Mouse (Mus musculus): ENCODE results near the gene Poln. TPM values are rescaled to one million over a fixed set of nuclear protein-coding genes. Genes with fewer than 3 reads are reported as not detected.
A peak's percentile ranks its signal among the peaks of the same experiment; 100 is the strongest.

Gene Poln
- polyA plus RNA-seq, 1 experiment = 2.3 TPM

GRCm38 (mm10) chr5:34001401-34001800 lies 167.8 kb downstream of the Poln start:
- no peak for DNase-seq
- H3K36me3 ChIP-seq (ENCODE audit: control insufficient read depth, insufficient read depth, low read length) = no peaks in the 10 kb centered on the region
- H3K27ac ChIP-seq (ENCODE audit: control insufficient read depth, insufficient read depth, low read length) = no peak overlapping the region
- H3K27me3 ChIP-seq (ENCODE audit: control insufficient read depth, insufficient read depth, low read length) = peaks cover 14% of the 10 kb centered on the region
- WGBS = 100% methylated on average over 1 of the region's 1 CpGs
- peaks cover 8% of the 10 kb centered on the region for H3K4me1 ChIP-seq (replicated peaks; ENCODE audit: control insufficient read depth, insufficient read depth, low read length)
- no peak overlapping the region for H3K4me3 ChIP-seq (ENCODE audit: control insufficient read depth, insufficient read depth, low read length)
- TF ChIP-seq CTCF (IDR thresholded peaks at IDR 0.05; ENCODE audit: borderline replicate concordance, control insufficient read depth, extremely low read depth, insufficient read depth, low read length, poor library complexity) (no peak), POLR2A (IDR thresholded peaks at IDR 0.05; ENCODE audit: control insufficient read depth, extremely low read depth, insufficient read depth, low read length, poor library complexity) (no peak)

GRCm38 (mm10) chr5:34000809-34001208 lies 168.4 kb downstream of the Poln start:
- TF ChIP-seq POLR2A (IDR thresholded peaks at IDR 0.05; ENCODE audit: control insufficient read depth, extremely low read depth, insufficient read depth, low read length, poor library complexity) (no peak), CTCF (IDR thresholded peaks at IDR 0.05; ENCODE audit: borderline replicate concordance, control insufficient read depth, extremely low read depth, insufficient read depth, low read length, poor library complexity) (no peak)
- H3K36me3 ChIP-seq (ENCODE audit: control insufficient read depth, insufficient read depth, low read length) = no peaks in the 10 kb centered on the region
- H3K4me1 ChIP-seq (replicated peaks; ENCODE audit: control insufficient read depth, insufficient read depth, low read length) = peaks cover 9% of the 10 kb centered on the region
- WGBS = 97% methylated on average over 25 of the region's 25 CpGs
- DNase-seq = no peak
- H3K27ac ChIP-seq (ENCODE audit: control insufficient read depth, insufficient read depth, low read length) = no peak overlapping the region
- H3K27me3 ChIP-seq (ENCODE audit: control insufficient read depth, insufficient read depth, low read length) = peaks cover 18% of the 10 kb centered on the region
- no peak overlapping the region for H3K4me3 ChIP-seq (ENCODE audit: control insufficient read depth, insufficient read depth, low read length)

- H3K27ac ChIP-seq (ENCODE audit: control insufficient read depth, insufficient read depth, low read length) = no peak overlapping the region
- H3K4me1 ChIP-seq (replicated peaks; ENCODE audit: control insufficient read depth, insufficient read depth, low read length) = peaks cover 18% of the 10 kb centered on the region
- H3K36me3 ChIP-seq (ENCODE audit: control insufficient read depth, insufficient read depth, low read length) = no peaks in the 10 kb centered on the region
- WGBS = 69% methylated on average over 6 of the region's 6 CpGs
- peaks cover 18% of the 10 kb centered on the region for H3K27me3 ChIP-seq (ENCODE audit: control insufficient read depth, insufficient read depth, low read length)
- no peak for TF ChIP-seq CTCF (IDR thresholded peaks at IDR 0.05; ENCODE audit: borderline replicate concordance, control insufficient read depth, extremely low read depth, insufficient read depth, low read length, poor library complexity)
- no peak for TF ChIP-seq POLR2A (IDR thresholded peaks at IDR 0.05; ENCODE audit: control insufficient read depth, extremely low read depth, insufficient read depth, low read length, poor library complexity)
- H3K4me3 ChIP-seq (ENCODE audit: control insufficient read depth, insufficient read depth, low read length) = no peak overlapping the region
- DNase-seq = no peak
Observed at GRCm38 (mm10) chr5:33999466-34000090, 169.7 kb downstream of the Poln start.

- peaks cover 20% of the 10 kb centered on the region for H3K27me3 ChIP-seq (ENCODE audit: control insufficient read depth, insufficient read depth, low read length)
- no peak overlapping the region for H3K27ac ChIP-seq (ENCODE audit: control insufficient read depth, insufficient read depth, low read length)
- 97% methylated on average over 3 of the region's 3 CpGs for WGBS
- no peak overlapping the region for H3K4me3 ChIP-seq (ENCODE audit: control insufficient read depth, insufficient read depth, low read length)
- TF ChIP-seq POLR2A (IDR thresholded peaks at IDR 0.05; ENCODE audit: control insufficient read depth, extremely low read depth, insufficient read depth, low read length, poor library complexity) = no peak
- TF ChIP-seq CTCF (IDR thresholded peaks at IDR 0.05; ENCODE audit: borderline replicate concordance, control insufficient read depth, extremely low read depth, insufficient read depth, low read length, poor library complexity) = no peak
- peaks cover 18% of the 10 kb centered on the region for H3K4me1 ChIP-seq (replicated peaks; ENCODE audit: control insufficient read depth, insufficient read depth, low read length)
- DNase-seq = no peak
- H3K36me3 ChIP-seq (ENCODE audit: control insufficient read depth, insufficient read depth, low read length) = no peaks in the 10 kb centered on the region
Observed at GRCm38 (mm10) chr5:33998505-33998877, 170.8 kb downstream of the Poln start.

GRCm38 (mm10) chr5:33997829-33998504 lies 171.3 kb downstream of the Poln start:
- TF ChIP-seq POLR2A (IDR thresholded peaks at IDR 0.05; ENCODE audit: control insufficient read depth, extremely low read depth, insufficient read depth, low read length, poor library complexity) (no peak), CTCF (IDR thresholded peaks at IDR 0.05; ENCODE audit: borderline replicate concordance, control insufficient read depth, extremely low read depth, insufficient read depth, low read length, poor library complexity) (no peak)
- H3K4me3 ChIP-seq (ENCODE audit: control insufficient read depth, insufficient read depth, low read length) = no peak overlapping the region
- H3K4me1 ChIP-seq (replicated peaks; ENCODE audit: control insufficient read depth, insufficient read depth, low read length) = peaks cover 18% of the 10 kb centered on the region
- 80% methylated on average over 20 of the region's 20 CpGs for WGBS
- no peak overlapping the region for H3K27ac ChIP-seq (ENCODE audit: control insufficient read depth, insufficient read depth, low read length)
- DNase-seq = no peak
- no peaks in the 10 kb centered on the region for H3K36me3 ChIP-seq (ENCODE audit: control insufficient read depth, insufficient read depth, low read length)
- peaks cover 20% of the 10 kb centered on the region for H3K27me3 ChIP-seq (ENCODE audit: control insufficient read depth, insufficient read depth, low read length)

GRCm38 (mm10) chr5:33997051-33997741 lies 172.1 kb downstream of the Poln start:
- H3K4me1 ChIP-seq (replicated peaks; ENCODE audit: control insufficient read depth, insufficient read depth, low read length) = peaks cover 18% of the 10 kb centered on the region
- H3K4me3 ChIP-seq (ENCODE audit: control insufficient read depth, insufficient read depth, low read length) = peak overlapping the region; percentile 34
- WGBS = 2% methylated on average over 79 of the region's 80 CpGs
- no peaks in the 10 kb centered on the region for H3K36me3 ChIP-seq (ENCODE audit: control insufficient read depth, insufficient read depth, low read length)
- no peak for DNase-seq
- H3K27me3 ChIP-seq (ENCODE audit: control insufficient read depth, insufficient read depth, low read length) = peaks cover 20% of the 10 kb centered on the region
- no peak overlapping the region for H3K27ac ChIP-seq (ENCODE audit: control insufficient read depth, insufficient read depth, low read length)
- TF ChIP-seq CTCF (IDR thresholded peaks at IDR 0.05; ENCODE audit: borderline replicate concordance, control insufficient read depth, extremely low read depth, insufficient read depth, low read length, poor library complexity) (no peak), POLR2A (IDR thresholded peaks at IDR 0.05; ENCODE audit: control insufficient read depth, extremely low read depth, insufficient read depth, low read length, poor library complexity) (no peak)
